Mouse (Mus musculus) thymus, adult 2 months (tissue): ENCODE measurements at regions not wholly inside any gene's neighbourhood (a gene's known extent, or its start where the extent isn't known, plus 50 kb on each side); places are given as distances from the start of the nearest gene placed in this dataset.

Experiments
- DNase-seq: peaks from one replicate; pipeline ENCODE4 v3.0.0; 2021
- H3K27ac ChIP-seq: fragments of 200-500 bp; 2 replicates; pipeline ENCODE4 v1.5.1; 2012; ENCODE audit warnings: low read length, control low read depth; ENCODE audit not compliant: control insufficient read depth, insufficient read depth
- H3K27me3 ChIP-seq: fragments of 200-500 bp; 2 replicates; pipeline ENCODE4 v1.6.1; 2012; ENCODE audit warnings: mild to moderate bottlenecking, low read length, moderate library complexity, mixed read lengths; ENCODE audit not compliant: control insufficient read depth, insufficient read depth
- H3K36me3 ChIP-seq: fragments of 200-500 bp; 2 replicates; pipeline ENCODE4 v1.6.1; 2012; ENCODE audit warnings: mild to moderate bottlenecking, low read length, moderate library complexity; ENCODE audit not compliant: control insufficient read depth, insufficient read depth
- H3K4me1 ChIP-seq: fragments of 200-500 bp; replicated peaks from 2 replicates; pipeline ENCODE4 v1.6.1; 2012; ENCODE audit warnings: low read length; ENCODE audit not compliant: control insufficient read depth, insufficient read depth
- H3K4me3 ChIP-seq: fragments of 200-500 bp; 2 replicates; pipeline ENCODE4 v1.5.1; 2012; ENCODE audit warnings: mild to moderate bottlenecking, low read length, control low read depth, moderate library complexity; ENCODE audit not compliant: control insufficient read depth, insufficient read depth
- CTCF ChIP-seq: fragments of 200-500 bp; IDR thresholded peaks from 2 replicates; pipeline ENCODE4 v1.5.1; 2012; ENCODE audit warnings: mild to moderate bottlenecking, control low read depth, low read length, moderate library complexity, borderline replicate concordance; ENCODE audit not compliant: control insufficient read depth, poor library complexity, insufficient read depth; ENCODE audit errors: extremely low read depth
- POLR2A ChIP-seq: fragments of 200-500 bp; IDR thresholded peaks from 2 replicates; pipeline ENCODE4 v1.6.1; 2012; ENCODE audit warnings: mild to moderate bottlenecking, low read length, control low read depth, moderate library complexity; ENCODE audit not compliant: control insufficient read depth, poor library complexity, insufficient read depth; ENCODE audit errors: extremely low read depth
- WGBS: fragments of 180-500 bp; shearing (Covaris S2); methylation state at CpG from one replicate; pipeline ENCODE4 v1.1.7; 2018; 5-methylcytosine and 5-hydroxymethylcytosine counted together

GRCm38 (mm10) chr19:15167184-15167583 lies 569.3 kb upstream of the Tle4 start:
- Histone ChIP-seq H3K4me1 (no peaks in the 10 kb centered on the region), H3K27me3 (no peaks in the 10 kb centered on the region), H3K4me3 (no peak overlapping the region), H3K36me3 (no peaks in the 10 kb centered on the region), H3K27ac (no peak overlapping the region)
- WGBS, result 81% methylated on average over 1 of the region's 1 CpGs
- no peak for TF ChIP-seq CTCF
- no peak for TF ChIP-seq POLR2A
- DNase-seq, result no peak

DNA sequence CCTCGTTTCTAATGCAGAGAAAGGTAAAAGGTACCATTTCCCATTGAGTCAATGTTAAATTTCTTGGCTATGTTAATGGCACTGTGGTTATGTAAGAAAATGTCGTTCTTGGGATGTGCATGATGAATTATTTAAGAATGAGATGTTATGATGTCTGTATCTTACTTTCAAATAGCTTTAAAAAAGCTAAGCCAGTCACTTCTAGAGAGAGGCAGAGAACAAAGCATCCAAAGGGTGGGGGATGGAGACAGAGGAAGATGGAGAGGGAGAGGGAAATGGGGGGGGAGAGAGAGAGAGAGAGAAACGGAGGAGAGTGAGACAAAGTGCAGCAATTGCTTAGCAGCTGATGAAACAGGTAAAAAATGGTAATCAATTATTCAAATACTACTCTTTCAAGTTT lies 562.8 kb upstream of the Tle4 start:
- Histone ChIP-seq H3K4me1 (no peaks in the 10 kb centered on the region), H3K27ac (no peak overlapping the region), H3K4me3 (no peak overlapping the region), H3K27me3 (no peaks in the 10 kb centered on the region), H3K36me3 (no peaks in the 10 kb centered on the region)
- no peak for DNase-seq
- 59% methylated on average over 3 of the region's 3 CpGs for WGBS
- TF ChIP-seq POLR2A, result no peak
- TF ChIP-seq CTCF, result no peak

DNA sequence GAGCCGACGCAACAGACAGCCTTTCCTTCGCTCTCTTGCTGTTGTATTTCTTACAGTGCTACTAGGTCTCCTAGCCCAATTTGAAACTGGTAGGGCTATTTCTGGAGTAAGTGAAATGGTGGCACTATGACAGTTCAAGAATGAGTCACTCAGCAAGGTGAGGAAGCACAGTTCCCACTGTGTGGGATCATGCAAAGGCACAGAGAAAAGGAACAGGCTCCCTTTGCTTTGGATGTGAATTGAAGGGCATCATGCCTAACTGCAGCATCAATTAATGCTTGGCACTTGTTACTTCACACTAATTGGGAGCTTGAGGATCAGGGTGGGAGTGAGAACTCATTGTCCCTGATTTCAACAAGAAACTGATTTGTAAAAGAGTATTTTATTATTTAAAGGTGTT lies 560.8 kb upstream of the Tle4 start:
- WGBS, result 97% methylated on average over 3 of the region's 3 CpGs
- no peak for DNase-seq
- TF ChIP-seq CTCF, result no peak
- TF ChIP-seq POLR2A, result no peak
- Histone ChIP-seq H3K36me3 (no peaks in the 10 kb centered on the region), H3K27me3 (no peaks in the 10 kb centered on the region), H3K27ac (no peak overlapping the region), H3K4me1 (no peaks in the 10 kb centered on the region), H3K4me3 (no peak overlapping the region)

- Histone ChIP-seq H3K27ac (no peak overlapping the region), H3K4me3 (no peak overlapping the region), H3K36me3 (no peaks in the 10 kb centered on the region), H3K27me3 (no peaks in the 10 kb centered on the region), H3K4me1 (no peaks in the 10 kb centered on the region)
- no peak for DNase-seq
- 89% methylated on average over 14 of the region's 14 CpGs for WGBS
- TF ChIP-seq POLR2A, result no peak
- no peak for TF ChIP-seq CTCF
These were observed 560.3 kb upstream of the Tle4 start for GRCm38 (mm10) chr19:15158177-15158576.

GRCm38 (mm10) chr19:15154693-15155092 lies 556.8 kb upstream of the Tle4 start:
- 85% methylated on average over 2 of the region's 2 CpGs for WGBS
- no peak for TF ChIP-seq POLR2A
- TF ChIP-seq CTCF, result no peak

DNA sequence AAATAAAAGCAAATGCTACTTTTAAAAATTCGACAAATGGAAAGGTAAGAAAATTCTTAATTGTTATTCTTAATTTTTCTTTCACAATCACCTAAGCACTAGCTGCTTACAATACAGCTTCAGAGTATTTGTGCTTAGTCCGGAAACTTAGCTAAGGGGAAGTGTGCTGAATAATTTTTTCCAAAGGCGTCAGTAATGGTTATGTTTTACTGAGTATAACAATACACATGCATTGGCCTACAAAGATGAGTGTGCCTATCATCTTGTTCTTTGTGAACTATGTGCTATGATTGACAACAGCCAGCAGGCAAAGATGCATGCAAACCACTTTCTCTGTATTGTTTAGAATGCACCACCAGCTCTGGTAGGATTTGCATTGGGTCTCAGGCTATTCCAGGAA lies 548.5 kb upstream of the Tle4 start:
- no peak for DNase-seq
- no peak overlapping the region for H3K4me3 ChIP-seq
- no peaks in the 10 kb centered on the region for H3K27me3 ChIP-seq
- no peaks in the 10 kb centered on the region for H3K4me1 ChIP-seq
- WGBS, result 85% methylated on average over 3 of the region's 3 CpGs
- H3K36me3 ChIP-seq, result no peaks in the 10 kb centered on the region
- H3K27ac ChIP-seq, result no peak overlapping the region
- TF ChIP-seq POLR2A (no peak), CTCF (no peak)

More at GRCm38 (mm10) chr19:15154693-15155092, 556.8 kb upstream of the Tle4 start:
- Histone ChIP-seq H3K4me1 (no peaks in the 10 kb centered on the region), H3K27ac (no peak overlapping the region), H3K4me3 (no peak overlapping the region), H3K27me3 (no peaks in the 10 kb centered on the region), H3K36me3 (no peaks in the 10 kb centered on the region)
- DNase-seq, result no peak

DNA sequence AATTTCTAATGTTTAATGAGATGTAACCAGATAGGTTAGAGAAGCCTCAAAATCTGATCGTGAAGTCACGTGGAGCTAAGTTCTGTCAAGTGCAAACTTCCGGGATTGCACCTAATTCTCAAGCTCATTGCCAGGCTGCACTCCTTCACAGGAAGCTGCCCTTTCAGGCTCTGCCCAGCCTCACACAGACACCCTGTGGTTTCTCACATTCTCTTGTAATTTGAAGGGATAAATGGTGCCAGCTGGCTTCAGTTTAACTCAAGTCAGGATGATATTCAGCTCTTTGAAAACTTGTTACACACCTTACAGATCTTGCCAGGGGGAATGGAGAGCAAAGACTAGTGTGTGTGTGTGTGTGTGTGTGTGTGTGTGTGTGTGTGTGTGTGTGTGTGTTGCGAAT lies 529.3 kb upstream of the Tle4 start:
- TF ChIP-seq CTCF (no peak), POLR2A (no peak)
- H3K27ac ChIP-seq, result no peak overlapping the region
- WGBS, result 55% methylated on average over 4 of the region's 4 CpGs
- no peak overlapping the region for H3K4me3 ChIP-seq
- no peaks in the 10 kb centered on the region for H3K27me3 ChIP-seq
- no peaks in the 10 kb centered on the region for H3K4me1 ChIP-seq
- DNase-seq, result no peak
- H3K36me3 ChIP-seq, result no peaks in the 10 kb centered on the region
